Mouse (Mus musculus): ENCODE measurements around the gene Samd5. TPM values are rescaled to one million over a fixed set of nuclear protein-coding genes. Genes with fewer than 3 reads are reported as not detected.

Samd5 gene
- polyA plus RNA-seq, 1 experiment, result 1.5 TPM

DNA sequence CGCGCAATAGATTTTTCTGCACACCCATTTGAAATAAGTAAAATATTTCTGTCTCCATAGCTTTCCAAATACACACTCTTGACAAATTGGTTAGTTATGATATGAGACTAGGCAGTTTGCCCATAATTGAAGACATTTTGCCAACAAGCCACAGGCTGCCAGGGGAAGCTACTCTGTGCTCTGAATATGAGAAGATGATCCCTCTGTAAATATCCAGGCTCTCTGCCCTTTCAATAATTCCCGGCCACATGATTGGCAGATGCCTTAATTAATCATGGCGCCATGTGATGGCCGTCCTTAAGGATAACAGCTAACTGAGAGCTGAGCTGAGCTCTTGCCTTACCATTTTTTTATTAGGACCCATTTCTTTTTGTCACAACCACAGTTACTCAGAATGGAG, 69.4 kb downstream of the Samd5 start:
- Histone ChIP-seq H3K4me3 (ENCODE audit: low read depth, low read length) (no peak overlapping the region), H3K4me1 (ENCODE audit: control insufficient read depth, insufficient read depth, insufficient read length, low read length) (0 out of 2 replicates have a peak, but pooled peaks cover 2% of the 10 kb centered on the region), H3K27me3 (ENCODE audit: control insufficient read depth, insufficient read depth, low read length) (no peaks in the 10 kb centered on the region), H3K27ac (ENCODE audit: insufficient read depth, low read depth, low read length) (no peak overlapping the region), H3K36me3 (ENCODE audit: control insufficient read depth, insufficient read depth, low read length) (no peaks in the 10 kb centered on the region)
- 85% methylated on average over 5 of the region's 5 CpGs for WGBS
- TF ChIP-seq POLR2A (IDR thresholded peaks at IDR 0.05; ENCODE audit: low read depth, low read length) (no peak), CTCF (IDR thresholded peaks at IDR 0.05; ENCODE audit: extremely low read depth, insufficient read length, insufficient replicate concordance, low read depth, low read length) (no peak)

DNA sequence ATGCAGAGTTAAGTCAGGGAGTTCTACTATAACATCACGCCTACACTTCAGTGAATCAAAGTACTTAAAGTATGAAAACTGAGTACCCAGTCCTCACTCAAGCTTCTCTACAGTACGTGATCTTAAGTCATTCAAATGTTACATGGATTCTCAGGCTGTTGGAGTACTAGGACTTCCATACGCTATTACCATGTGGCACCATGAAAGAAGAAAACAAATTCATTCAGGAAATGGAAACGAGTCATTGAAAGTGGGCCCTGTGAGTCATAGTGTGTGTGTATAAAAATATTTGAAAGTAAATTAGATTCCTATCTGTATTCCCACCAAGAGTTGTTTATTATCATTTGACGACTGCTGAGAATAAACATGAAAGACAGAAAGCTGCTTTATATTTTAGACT, 71.7 kb downstream of the Samd5 start:
- 38% methylated on average over 5 of the region's 5 CpGs for WGBS

GRCm38 (mm10) chr10:9602845-9603244, 72.2 kb downstream of the Samd5 start:
- Histone ChIP-seq H3K36me3 (ENCODE audit: control insufficient read depth, insufficient read depth, low read length) (no peaks in the 10 kb centered on the region), H3K27ac (ENCODE audit: insufficient read depth, low read depth, low read length) (no peak overlapping the region), H3K4me1 (ENCODE audit: control insufficient read depth, insufficient read depth, insufficient read length, low read length) (no peaks in the 10 kb centered on the region), H3K27me3 (ENCODE audit: control insufficient read depth, insufficient read depth, low read length) (no peaks in the 10 kb centered on the region), H3K4me3 (ENCODE audit: low read depth, low read length) (no peak overlapping the region)
- TF ChIP-seq POLR2A (IDR thresholded peaks at IDR 0.05; ENCODE audit: low read depth, low read length) (no peak), CTCF (IDR thresholded peaks at IDR 0.05; ENCODE audit: extremely low read depth, insufficient read length, insufficient replicate concordance, low read depth, low read length) (no peak)
- WGBS, result 70% methylated on average over 5 of the region's 5 CpGs

More for the DNA sequence above, 71.7 kb downstream of the Samd5 start:
- Histone ChIP-seq H3K27ac (ENCODE audit: insufficient read depth, low read depth, low read length) (no peak overlapping the region), H3K4me3 (ENCODE audit: low read depth, low read length) (no peak overlapping the region), H3K36me3 (ENCODE audit: control insufficient read depth, insufficient read depth, low read length) (no peaks in the 10 kb centered on the region), H3K27me3 (ENCODE audit: control insufficient read depth, insufficient read depth, low read length) (no peaks in the 10 kb centered on the region), H3K4me1 (ENCODE audit: control insufficient read depth, insufficient read depth, insufficient read length, low read length) (no peaks in the 10 kb centered on the region)
- TF ChIP-seq CTCF (IDR thresholded peaks at IDR 0.05; ENCODE audit: extremely low read depth, insufficient read length, insufficient replicate concordance, low read depth, low read length), result no peak
- no peak for TF ChIP-seq POLR2A (IDR thresholded peaks at IDR 0.05; ENCODE audit: low read depth, low read length)

DNA sequence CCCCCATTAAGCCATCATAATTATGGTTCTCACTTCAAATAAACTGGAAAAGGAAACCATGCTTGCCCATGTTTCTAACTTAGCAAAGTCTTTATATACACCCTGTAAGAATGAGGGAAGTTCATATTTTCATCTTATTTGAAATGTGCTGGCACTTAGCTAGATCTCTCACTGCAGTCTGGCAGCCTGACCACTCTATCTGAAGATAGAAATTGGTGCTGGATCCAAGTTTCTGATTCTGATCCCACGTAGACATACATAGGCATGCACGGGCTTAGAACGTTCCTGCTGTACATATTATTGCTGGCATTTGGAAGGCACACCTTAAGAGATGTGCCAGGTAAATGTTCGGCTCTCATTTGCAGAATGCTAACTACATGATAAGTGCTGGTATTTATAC, 72.6 kb downstream of the Samd5 start:
- Histone ChIP-seq H3K27ac (ENCODE audit: insufficient read depth, low read depth, low read length) (no peak overlapping the region), H3K4me1 (ENCODE audit: control insufficient read depth, insufficient read depth, insufficient read length, low read length) (no peaks in the 10 kb centered on the region), H3K36me3 (ENCODE audit: control insufficient read depth, insufficient read depth, low read length) (no peaks in the 10 kb centered on the region), H3K4me3 (ENCODE audit: low read depth, low read length) (no peak overlapping the region), H3K27me3 (ENCODE audit: control insufficient read depth, insufficient read depth, low read length) (no peaks in the 10 kb centered on the region)
- TF ChIP-seq POLR2A (IDR thresholded peaks at IDR 0.05; ENCODE audit: low read depth, low read length) (no peak), CTCF (IDR thresholded peaks at IDR 0.05; ENCODE audit: extremely low read depth, insufficient read length, insufficient replicate concordance, low read depth, low read length) (no peak)
- 91% methylated on average over 4 of the region's 4 CpGs for WGBS

- Histone ChIP-seq H3K4me1 (ENCODE audit: control insufficient read depth, insufficient read depth, insufficient read length, low read length) (peaks cover 3% of the 10 kb centered on the region; the same call in 1 of the 2 replicates), H3K4me3 (ENCODE audit: low read depth, low read length) (no peak overlapping the region)
- WGBS, result 90% methylated on average over 5 of the region's 5 CpGs
Observed at GRCm38 (mm10) chr10:9596228-9596627, 78.8 kb downstream of the Samd5 start.

GRCm38 (mm10) chr10:9594666-9595065, 80.3 kb downstream of the Samd5 start:
- Histone ChIP-seq H3K27me3 (ENCODE audit: control insufficient read depth, insufficient read depth, low read length) (no peaks in the 10 kb centered on the region), H3K27ac (ENCODE audit: insufficient read depth, low read depth, low read length) (no peak overlapping the region), H3K4me1 (ENCODE audit: control insufficient read depth, insufficient read depth, insufficient read length, low read length) (peaks cover 3% of the 10 kb centered on the region; the same call in 1 of the 2 replicates), H3K36me3 (ENCODE audit: control insufficient read depth, insufficient read depth, low read length) (no peaks in the 10 kb centered on the region), H3K4me3 (ENCODE audit: low read depth, low read length) (no peak overlapping the region)
- no peak for TF ChIP-seq POLR2A (IDR thresholded peaks at IDR 0.05; ENCODE audit: low read depth, low read length)
- WGBS, result 84% methylated on average over 4 of the region's 4 CpGs

More at GRCm38 (mm10) chr10:9596228-9596627, 78.8 kb downstream of the Samd5 start:
- no peak overlapping the region for H3K27ac ChIP-seq (ENCODE audit: insufficient read depth, low read depth, low read length)
- no peaks in the 10 kb centered on the region for H3K27me3 ChIP-seq (ENCODE audit: control insufficient read depth, insufficient read depth, low read length)
- no peaks in the 10 kb centered on the region for H3K36me3 ChIP-seq (ENCODE audit: control insufficient read depth, insufficient read depth, low read length)
- TF ChIP-seq POLR2A (IDR thresholded peaks at IDR 0.05; ENCODE audit: low read depth, low read length), result no peak
- TF ChIP-seq CTCF (IDR thresholded peaks at IDR 0.05; ENCODE audit: extremely low read depth, insufficient read length, insufficient replicate concordance, low read depth, low read length), result no peak

DNA sequence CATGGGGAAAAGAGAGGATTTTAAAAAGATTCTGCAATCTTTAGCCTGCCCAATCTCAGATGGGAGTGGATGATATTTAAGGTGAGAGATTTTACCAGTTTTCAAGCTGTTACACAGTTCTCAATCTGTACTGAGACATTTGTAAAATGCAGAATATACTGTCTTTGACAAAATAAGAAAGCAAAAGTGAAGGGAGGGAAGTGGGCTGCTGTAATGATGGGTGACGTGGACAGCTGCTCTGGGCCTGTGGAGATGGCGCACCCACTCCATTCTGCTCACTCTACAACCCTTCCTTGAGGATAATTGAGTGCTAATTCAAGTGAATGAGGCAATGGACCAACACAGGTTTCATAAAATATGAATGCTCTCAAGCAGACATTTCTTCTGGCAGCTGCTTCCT, 84.4 kb downstream of the Samd5 start:
- Histone ChIP-seq H3K4me1 (ENCODE audit: control insufficient read depth, insufficient read depth, insufficient read length, low read length) (peaks cover 3% of the 10 kb centered on the region; the same call in 1 of the 2 replicates), H3K36me3 (ENCODE audit: control insufficient read depth, insufficient read depth, low read length) (no peaks in the 10 kb centered on the region), H3K4me3 (ENCODE audit: low read depth, low read length) (no peak overlapping the region), H3K27me3 (ENCODE audit: control insufficient read depth, insufficient read depth, low read length) (no peaks in the 10 kb centered on the region), H3K27ac (ENCODE audit: insufficient read depth, low read depth, low read length) (no peak overlapping the region)
- WGBS, result 89% methylated on average over 2 of the region's 2 CpGs
- TF ChIP-seq POLR2A (IDR thresholded peaks at IDR 0.05; ENCODE audit: low read depth, low read length) (no peak), CTCF (IDR thresholded peaks at IDR 0.05; ENCODE audit: extremely low read depth, insufficient read length, insufficient replicate concordance, low read depth, low read length) (no peak)

DNA sequence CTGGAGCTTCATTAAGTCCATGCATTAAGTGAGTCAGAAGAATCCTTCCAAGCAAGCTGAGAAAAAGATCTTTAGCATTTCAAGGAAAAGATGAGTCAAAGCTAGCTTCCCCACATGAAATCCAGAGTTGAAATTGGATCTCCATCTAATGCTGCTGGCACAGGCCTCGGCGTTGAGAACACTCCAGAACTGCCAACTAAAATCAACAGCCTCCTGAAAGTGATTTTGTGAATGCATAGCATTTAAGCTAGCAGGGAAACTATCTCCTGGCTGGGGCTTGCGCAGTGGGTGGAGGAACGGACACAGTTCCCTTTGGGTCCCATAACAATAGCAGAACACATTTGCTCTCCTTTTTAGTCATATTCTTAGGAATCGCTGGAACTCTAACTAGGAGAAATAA, 88.7 kb downstream of the Samd5 start:
- H3K27ac ChIP-seq (ENCODE audit: insufficient read depth, low read depth, low read length), result no peak overlapping the region
- 85% methylated on average over 5 of the region's 5 CpGs for WGBS
- H3K4me1 ChIP-seq (ENCODE audit: control insufficient read depth, insufficient read depth, insufficient read length, low read length), result no peaks in the 10 kb centered on the region
- H3K27me3 ChIP-seq (ENCODE audit: control insufficient read depth, insufficient read depth, low read length), result no peaks in the 10 kb centered on the region
- H3K4me3 ChIP-seq (ENCODE audit: low read depth, low read length), result no peak overlapping the region
- H3K36me3 ChIP-seq (ENCODE audit: control insufficient read depth, insufficient read depth, low read length), result no peaks in the 10 kb centered on the region
- TF ChIP-seq CTCF (IDR thresholded peaks at IDR 0.05; ENCODE audit: extremely low read depth, insufficient read length, insufficient replicate concordance, low read depth, low read length), result no peak
- no peak for TF ChIP-seq POLR2A (IDR thresholded peaks at IDR 0.05; ENCODE audit: low read depth, low read length)

Data from small intestine, adult 2 months (tissue).